8 mouse cellular contexts compared by ENCODE assay signal in genomic region chr17:24426471-24427169, GRCm38 (mm10). TPM values are rescaled to one million over a fixed set of nuclear protein-coding genes. Genes with fewer than 3 reads are reported as not detected.
DNase-seq lines count a peak whose midpoint lies in the region; ATAC-seq lines count a peak whose summit lies in the region.

Gene Eci1 (plus strand): TSS chr17:24426641.

- DNase-seq in WW6 (ENCODE audit: low read depth, low spot score), result peak; percentile 71
- DNase-seq in cerebellum, postnatal 4 days (ENCODE audit: low spot score in 2 of 2), result peak; percentile 82 to 91
- peak; percentile 97 for DNase-seq in gastrocnemius, adult 18-20 months (ENCODE audit: low spot score)
- peak; percentile 85 to 88 for DNase-seq in left cerebral cortex, adult 18-20 months (ENCODE audit: low spot score in 2 of 2)
- peak; percentile 92 for DNase-seq in right cerebral cortex, adult 18-20 months
- peak; percentile 85 for DNase-seq in urinary bladder, postnatal 10 days (ENCODE audit: low spot score)

- peaks cover 20% of the 10 kb centered on the region for H3K36me3 ChIP-seq in hindbrain, embryonic 16.5 days (ENCODE audit: control insufficient read depth, insufficient read depth, low read length)
- H3K36me3 ChIP-seq in macrophage (ENCODE audit: inconsistent target), result peaks cover 32% of the 10 kb centered on the region

- H3K4me3 ChIP-seq in hindbrain, embryonic 16.5 days (ENCODE audit: low read length), result peak within 1 kb of the TSS; percentile 72
- H3K4me3 ChIP-seq in macrophage (ENCODE audit: inconsistent target), result peak within 1 kb of the TSS; percentile 47

- H3K27ac ChIP-seq in hindbrain, embryonic 16.5 days (ENCODE audit: low read depth, low read length), result peak within 1 kb of the TSS; percentile 95
- H3K27ac ChIP-seq in macrophage, result peak within 1 kb of the TSS; percentile 34

- peak within 1 kb of the TSS; percentile 88 for H3K9ac ChIP-seq in hindbrain, embryonic 16.5 days (ENCODE audit: low read depth, low read length)

- peaks cover 15% of the 10 kb centered on the region; the same call in 1 of the 2 replicates for H3K79me2 ChIP-seq in macrophage (ENCODE audit: inconsistent target)

- under 1% methylated on average over 45 of the region's 48 CpGs for WGBS in hindbrain, embryonic 16.5 days
- under 1% methylated on average over 46 of the region's 48 CpGs for WGBS in macrophage (ENCODE audit: missing documents)

- H3K9me3 ChIP-seq in hindbrain, embryonic 16.5 days (ENCODE audit: control insufficient read depth, low read length), result no peaks in the 10 kb centered on the region

- no peaks in the 10 kb centered on the region for H3K27me3 ChIP-seq in hindbrain, embryonic 16.5 days (replicated peaks; ENCODE audit: control insufficient read depth, insufficient read depth, low read length)

- peak within 1 kb of the TSS; percentile 63 for H3K4me2 ChIP-seq in hindbrain, embryonic 16.5 days (ENCODE audit: low read length)

- ATAC-seq in hindbrain, embryonic 16.5 days, result peak; percentile 99

- H3K4me1 ChIP-seq in hindbrain, embryonic 16.5 days (ENCODE audit: control insufficient read depth, insufficient read depth, low read depth, low read length), result peaks cover 6% of the 10 kb centered on the region

RNA-seq across cellular contexts. Expression of gene Eci1, which starts in this region (rescaled TPM):
- total RNA-seq in gastrocnemius, adult 18-20 months (2021), result 100 to 1,000 TPM; 158 to 163 TPM
- 48.0 and 59.0 TPM in 2 replicates for polyA plus RNA-seq in hindbrain, embryonic 16.5 days (2015; fragmentation: Nextera tagmentation; extraction: Ambion mirVana)
- 10 to 100 TPM; 28.0 to 28.7 TPM for total RNA-seq in left cerebral cortex, adult 18-20 months (2021)
- 10 to 100 TPM in 4 of 26 experiments, 1 to 10 TPM in 21, not detected in 1; 1.7 to 15.3 (median 5.2) TPM for total RNA-seq in macrophage (2018; cell fraction: chromatin; rRNA removed)
- 10 to 100 TPM; 16.1 to 25.0 (median 20.4) TPM for total RNA-seq in macrophage (2018; cell fraction: cytosol; rRNA removed)
- 10 to 100 TPM in 4 of 26 experiments, 1 to 10 TPM in 22; 2.5 to 15.2 (median 6.8) TPM for total RNA-seq in macrophage (2018; cell fraction: nucleus; rRNA removed)
- 10.4 to 30.9 TPM (median 23.5 TPM) in 3 replicates for polyA plus RNA-seq in macrophage (2018)

Comparison
In these comparisons a context has a peak if more than half of its experiments do, and no peak if none do; other contexts are left out.
1. Peak in every context shown above with its lines: DNase-seq, ATAC-seq, H3K4me3 ChIP-seq and H3K27ac ChIP-seq.
2. RNA of gene Eci1 (total RNA-seq): 158 to 163 TPM in gastrocnemius, adult 18-20 months; 28.0 to 28.7 TPM in left cerebral cortex, adult 18-20 months; every median in the first group is over 4 times any median in the second.